ENCODE assay signal across 8 mouse cellular contexts in genomic region chr2:167659177-167659846, GRCm38 (mm10). TPM values are rescaled to one million over a fixed set of nuclear protein-coding genes. Genes with fewer than 3 reads are reported as not detected.
A peak's percentile ranks its signal among the peaks of the same experiment; 100 is the strongest.
DNase-seq lines count a peak whose midpoint lies in the region; ATAC-seq and TF ChIP-seq lines count a peak whose summit lies in the region.

No protein-coding gene starts in this region.

- no peak; the same call in 1 of the 2 replicates for ATAC-seq in embryonic facial prominence, embryonic 11.5 days (replicated peaks; ENCODE audit: insufficient number of reproducible peaks, low FRiP score, low TSS enrichment, low read depth)
- peak; percentile 50 for ATAC-seq in intestine, embryonic 15.5 days
- no peak for ATAC-seq in midbrain, embryonic 15.5 days (replicated peaks)

- H3K4me2 ChIP-seq in embryonic facial prominence, embryonic 11.5 days (ENCODE audit: low read depth, low read length) = peak overlapping the region; percentile 93
- peak overlapping the region; percentile 94 for H3K4me2 ChIP-seq in intestine, embryonic 15.5 days (replicated peaks)
- peak overlapping the region; percentile 98 for H3K4me2 ChIP-seq in midbrain, embryonic 15.5 days

- H3K36me3 ChIP-seq in kidney, adult 2 months (ENCODE audit: control insufficient read depth, insufficient read depth, low read length) = no peaks in the 10 kb centered on the region; the same call in 1 of the 2 replicates
- H3K36me3 ChIP-seq in embryonic facial prominence, embryonic 11.5 days (replicated peaks; ENCODE audit: control insufficient read depth, insufficient read depth, low read depth, low read length) = no peaks in the 10 kb centered on the region
- 0 out of 2 replicates have a peak, but pooled peaks cover 3% of the 10 kb centered on the region for H3K36me3 ChIP-seq in intestine, embryonic 15.5 days
- H3K36me3 ChIP-seq in midbrain, embryonic 15.5 days (replicated peaks) = no peaks in the 10 kb centered on the region

- peak overlapping the region; percentile 83 for H3K4me3 ChIP-seq in kidney, adult 2 months (ENCODE audit: insufficient read depth, low read depth, low read length)
- no peak overlapping the region; the same call in 1 of the 2 replicates for H3K4me3 ChIP-seq in embryonic facial prominence, embryonic 11.5 days (ENCODE audit: low read depth, low read length)
- H3K4me3 ChIP-seq in intestine, embryonic 15.5 days (replicated peaks) = peak overlapping the region; percentile 93
- H3K4me3 ChIP-seq in midbrain, embryonic 15.5 days = no peak overlapping the region

- no peaks in the 10 kb centered on the region for H3K9me3 ChIP-seq in embryonic facial prominence, embryonic 11.5 days (replicated peaks; ENCODE audit: control insufficient read depth, low read length)
- no peaks in the 10 kb centered on the region for H3K9me3 ChIP-seq in intestine, embryonic 15.5 days
- H3K9me3 ChIP-seq in midbrain, embryonic 15.5 days = no peaks in the 10 kb centered on the region

- no peaks in the 10 kb centered on the region for H3K27me3 ChIP-seq in kidney, adult 2 months (replicated peaks; ENCODE audit: control insufficient read depth, insufficient read depth, low read length)
- no peaks in the 10 kb centered on the region for H3K27me3 ChIP-seq in embryonic facial prominence, embryonic 11.5 days (ENCODE audit: control insufficient read depth, insufficient read depth, low read length)
- no peaks in the 10 kb centered on the region for H3K27me3 ChIP-seq in intestine, embryonic 15.5 days (replicated peaks)
- H3K27me3 ChIP-seq in midbrain, embryonic 15.5 days (replicated peaks) = 0 out of 2 replicates have a peak, but pooled peaks cover 2% of the 10 kb centered on the region

- H3K9ac ChIP-seq in embryonic facial prominence, embryonic 11.5 days (replicated peaks; ENCODE audit: low read length) = peak overlapping the region; percentile 87
- H3K9ac ChIP-seq in intestine, embryonic 15.5 days = peak overlapping the region; percentile 96
- 0 out of 2 replicates have a peak overlapping the region, but pooled peaks have one; percentile 11 for H3K9ac ChIP-seq in midbrain, embryonic 15.5 days

- 30% methylated on average over 10 of the region's 10 CpGs for WGBS in kidney, adult 2 months
- WGBS in embryonic facial prominence, embryonic 11.5 days = 63% methylated on average over 10 of the region's 10 CpGs
- WGBS in intestine, embryonic 15.5 days = 54% methylated on average over 10 of the region's 10 CpGs
- WGBS in midbrain, embryonic 15.5 days = 82% methylated on average over 10 of the region's 10 CpGs

- TF ChIP-seq POLR2A in kidney, adult 2 months (IDR thresholded peaks at IDR 0.05; ENCODE audit: low read depth, low read length) = no peak

- no peak for TF ChIP-seq CTCF in kidney, adult 2 months (conservative IDR thresholded peaks at IDR 0.05; ENCODE audit: insufficient read depth, insufficient read length, low read depth, low read length)

- H3K27ac ChIP-seq in kidney, adult 2 months (ENCODE audit: insufficient read depth, low read depth, low read length) = peak overlapping the region; percentile 86
- no peak overlapping the region; the same call in 1 of the 2 replicates for H3K27ac ChIP-seq in embryonic facial prominence, embryonic 11.5 days (replicated peaks; ENCODE audit: low read depth, low read length)
- peak overlapping the region; percentile 71 for H3K27ac ChIP-seq in intestine, embryonic 15.5 days
- H3K27ac ChIP-seq in midbrain, embryonic 15.5 days = no peak overlapping the region

- intact Hi-C loops in gastrocnemius, postnatal 14 days (cut with DNase I; ENCODE audit: low total_unique reads) = no loop called here

- H3K4me1 ChIP-seq in kidney, adult 2 months (ENCODE audit: control insufficient read depth, insufficient read depth, low read length) = peaks cover 39% of the 10 kb centered on the region
- H3K4me1 ChIP-seq in embryonic facial prominence, embryonic 11.5 days (ENCODE audit: control insufficient read depth, insufficient read depth, low read length) = peaks cover 5% of the 10 kb centered on the region
- peaks cover 41% of the 10 kb centered on the region for H3K4me1 ChIP-seq in intestine, embryonic 15.5 days (replicated peaks)
- H3K4me1 ChIP-seq in midbrain, embryonic 15.5 days = peaks cover 29% of the 10 kb centered on the region

- peak; percentile 60 for DNase-seq in kidney, adult 2 months
- no peak for DNase-seq in kidney, postnatal 10 days
- DNase-seq in embryonic facial prominence, embryonic 11.5 days (ENCODE audit: low spot score) = peak; percentile 39
- DNase-seq in left cerebral cortex, adult 18-20 months (ENCODE audit: low spot score in 2 of 2) = no peak
- no peak for DNase-seq in gastrocnemius, postnatal 14 days
- no peak for DNase-seq in adrenal gland, adult 8-10 months

RNA-seq across cellular contexts. Expression of gene Gm20431, which starts 2.0 kb away (rescaled TPM):
- 30.7 and 31.8 TPM in 2 replicates for polyA plus RNA-seq in kidney, adult 2 months (2012; rRNA removed)
- polyA plus RNA-seq in embryonic facial prominence, embryonic 11.5 days (2014; fragmentation: Nextera tagmentation; extraction: Ambion mirVana) = 5.2 and 5.6 TPM in 2 replicates
- polyA plus RNA-seq in intestine, embryonic 15.5 days (2015; fragmentation: Nextera tagmentation; extraction: Ambion mirVana) = 0.40 and 7.2 TPM in 2 replicates
- 10.5 and 10.7 TPM in 2 replicates for polyA plus RNA-seq in midbrain, embryonic 15.5 days (2015; fragmentation: Nextera tagmentation; extraction: Ambion mirVana)
- total RNA-seq in left cerebral cortex, adult 18-20 months (2021) = 10 to 100 TPM; 32.2 to 33.5 TPM
- total RNA-seq in gastrocnemius, postnatal 14 days (2021) = 10 to 100 TPM; 10.3 to 12.3 TPM
- 10 to 100 TPM; 19.9 to 23.9 (median 22.1) TPM for total RNA-seq in adrenal gland, adult 8-10 months (2022)

RNA-seq across cellular contexts. Expression of gene Ube2v1, which starts 27.4 kb away (rescaled TPM):
- polyA plus RNA-seq in kidney, adult 2 months (2012; rRNA removed) = 108 and 114 TPM in 2 replicates
- polyA plus RNA-seq in embryonic facial prominence, embryonic 11.5 days (2014; fragmentation: Nextera tagmentation; extraction: Ambion mirVana) = 223 and 235 TPM in 2 replicates
- 268 and 270 TPM in 2 replicates for polyA plus RNA-seq in intestine, embryonic 15.5 days (2015; fragmentation: Nextera tagmentation; extraction: Ambion mirVana)
- polyA plus RNA-seq in midbrain, embryonic 15.5 days (2015; fragmentation: Nextera tagmentation; extraction: Ambion mirVana) = 327 TPM in 2 replicates
- total RNA-seq in left cerebral cortex, adult 18-20 months (2021) = 100 to 1,000 TPM; 259 to 266 TPM
- total RNA-seq in gastrocnemius, postnatal 14 days (2021) = 100 to 1,000 TPM; 158 to 180 TPM
- total RNA-seq in adrenal gland, adult 8-10 months (2022) = 100 to 1,000 TPM; 175 to 197 (median 191) TPM

RNA-seq across cellular contexts. Expression of gene Cebpb, which starts 29.4 kb away (rescaled TPM):
- polyA plus RNA-seq in kidney, adult 2 months (2012; rRNA removed) = 45.3 and 70.3 TPM in 2 replicates
- 3.1 and 4.4 TPM in 2 replicates for polyA plus RNA-seq in embryonic facial prominence, embryonic 11.5 days (2014; fragmentation: Nextera tagmentation; extraction: Ambion mirVana)
- polyA plus RNA-seq in intestine, embryonic 15.5 days (2015; fragmentation: Nextera tagmentation; extraction: Ambion mirVana) = 22.5 and 24.3 TPM in 2 replicates
- 1.3 and 2.0 TPM in 2 replicates for polyA plus RNA-seq in midbrain, embryonic 15.5 days (2015; fragmentation: Nextera tagmentation; extraction: Ambion mirVana)
- total RNA-seq in left cerebral cortex, adult 18-20 months (2021) = 10 to 100 TPM; 15.9 to 17.3 TPM
- 100 to 1,000 TPM in 1 of 2 experiments, 10 to 100 TPM in 1; 66.9 to 120 TPM for total RNA-seq in gastrocnemius, postnatal 14 days (2021)
- 100 to 1,000 TPM in 3 of 4 experiments, 10 to 100 TPM in 1; 91.8 to 623 (median 239) TPM for total RNA-seq in adrenal gland, adult 8-10 months (2022)

RNA-seq across cellular contexts. Expression of gene Tmem189, which starts 30.3 kb away (rescaled TPM):
- polyA plus RNA-seq in kidney, adult 2 months (2012; rRNA removed) = 288 and 414 TPM in 2 replicates
- polyA plus RNA-seq in embryonic facial prominence, embryonic 11.5 days (2014; fragmentation: Nextera tagmentation; extraction: Ambion mirVana) = 31.9 and 34.1 TPM in 2 replicates
- polyA plus RNA-seq in intestine, embryonic 15.5 days (2015; fragmentation: Nextera tagmentation; extraction: Ambion mirVana) = 35.1 and 38.6 TPM in 2 replicates
- 33.4 and 37.9 TPM in 2 replicates for polyA plus RNA-seq in midbrain, embryonic 15.5 days (2015; fragmentation: Nextera tagmentation; extraction: Ambion mirVana)
- 10 to 100 TPM; 43.3 to 44.4 TPM for total RNA-seq in left cerebral cortex, adult 18-20 months (2021)
- total RNA-seq in gastrocnemius, postnatal 14 days (2021) = 10 to 100 TPM; 18.1 to 22.8 TPM
- 10 to 100 TPM; 25.5 to 32.1 (median 28.5) TPM for total RNA-seq in adrenal gland, adult 8-10 months (2022)

Comparison
In these comparisons a context has a peak if more than half of its experiments do, and no peak if none do; other contexts are left out.
1. DNase-seq: peak in kidney, adult 2 months (single experiment) and embryonic facial prominence, embryonic 11.5 days (single experiment); none in kidney, postnatal 10 days (single experiment), left cerebral cortex, adult 18-20 months (0 of 2), gastrocnemius, postnatal 14 days (single experiment) and adrenal gland, adult 8-10 months (single experiment).
2. H3K27ac ChIP-seq: peak in kidney, adult 2 months (single experiment) and intestine, embryonic 15.5 days (single experiment); none in embryonic facial prominence, embryonic 11.5 days (single experiment) and midbrain, embryonic 15.5 days (single experiment).
3. H3K4me3 ChIP-seq: peak in kidney, adult 2 months (single experiment) and intestine, embryonic 15.5 days (single experiment); none in embryonic facial prominence, embryonic 11.5 days (single experiment) and midbrain, embryonic 15.5 days (single experiment).
4. H3K9ac ChIP-seq: peak in every context shown above with its lines; median percentile 96 in intestine, embryonic 15.5 days; 87 in embryonic facial prominence, embryonic 11.5 days; 11 in midbrain, embryonic 15.5 days.
5. Peak in every context shown above with its lines, with median percentiles within 50 percentile points of each other: H3K4me2 ChIP-seq.